Mouse (Mus musculus): ENCODE results near the gene Arid3b. TPM values are rescaled to one million over a fixed set of nuclear protein-coding genes. Genes with fewer than 3 reads are reported as not detected.
"Not testable (repeated sequence)": the region's sequence is repeated elsewhere in the genome, so short reads cannot be mapped to it uniquely, and the experiment has no call there.

Arid3b gene
- 27.4 and 32.1 TPM in 2 replicates for polyA plus RNA-seq (2014; fragmentation: Nextera tagmentation; extraction: Ambion mirVana)

GRCm38 (mm10) chr9:57836581-57837170, at the start of gene Arid3b:
Gene Arid3b (minus strand): TSS chr9:57836793.
- no peaks in the 10 kb centered on the region for H3K9me3 ChIP-seq (ENCODE audit: control insufficient read depth, low read length)
- WGBS, result under 1% methylated on average over 45 of the region's 45 CpGs
- peak; percentile 97 for DNase-seq (ENCODE audit: low spot score)
- H3K27me3 ChIP-seq (ENCODE audit: control insufficient read depth, insufficient read depth, low read length), result no peaks in the 10 kb centered on the region
- peak; percentile 99 for ATAC-seq (replicated peaks; ENCODE audit: low FRiP score)
- no peaks in the 10 kb centered on the region for H3K36me3 ChIP-seq (ENCODE audit: control insufficient read depth, insufficient read depth, low read length)
- peak within 1 kb of the TSS; percentile 68 for H3K4me2 ChIP-seq (ENCODE audit: low read depth, low read length, severe bottlenecking)
- peak within 1 kb of the TSS; percentile 58 for H3K4me3 ChIP-seq (ENCODE audit: low read depth, low read length)
- H3K27ac ChIP-seq (ENCODE audit: low read depth, low read length), result peak within 1 kb of the TSS; percentile 79
- H3K4me1 ChIP-seq (replicated peaks; ENCODE audit: control insufficient read depth, insufficient read depth, low read length), result peaks cover 12% of the 10 kb centered on the region
- H3K9ac ChIP-seq (ENCODE audit: low read length), result peak within 1 kb of the TSS; percentile 73

DNA sequence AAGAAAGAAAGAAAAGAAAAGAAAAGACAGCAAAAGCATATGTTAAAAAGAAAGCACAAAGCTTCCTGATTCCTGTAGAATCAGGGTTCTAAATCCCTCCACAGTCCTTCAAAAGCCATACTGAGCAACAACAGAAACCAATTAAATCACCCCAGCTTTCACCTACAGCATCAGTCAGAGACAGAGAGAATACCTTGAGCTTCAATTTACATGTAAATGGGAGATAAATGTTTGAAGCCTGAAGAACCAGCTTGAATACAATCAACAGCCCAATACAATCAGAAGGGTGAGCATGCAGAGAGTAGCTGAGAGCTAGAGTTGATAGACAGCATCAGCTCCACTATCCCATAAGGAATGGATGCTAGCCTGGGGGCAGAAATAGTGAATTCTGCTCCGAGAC, 46.8 kb upstream of the Arid3b start:
- Histone ChIP-seq H3K4me3 (ENCODE audit: low read depth, low read length) (no peak overlapping the region), H3K27me3 (ENCODE audit: control insufficient read depth, insufficient read depth, low read length) (no peaks in the 10 kb centered on the region), H3K4me2 (ENCODE audit: low read depth, low read length, severe bottlenecking) (no peak overlapping the region), H3K27ac (ENCODE audit: low read depth, low read length) (no peak overlapping the region), H3K9ac (ENCODE audit: low read length) (no peak overlapping the region), H3K36me3 (ENCODE audit: control insufficient read depth, insufficient read depth, low read length) (no peaks in the 10 kb centered on the region), H3K4me1 (replicated peaks; ENCODE audit: control insufficient read depth, insufficient read depth, low read length) (0 out of 2 replicates have a peak, but pooled peaks cover 1% of the 10 kb centered on the region), H3K9me3 (ENCODE audit: control insufficient read depth, low read length) (no peaks in the 10 kb centered on the region)
- DNase-seq (ENCODE audit: low spot score) (no peak), ATAC-seq (replicated peaks; ENCODE audit: low FRiP score) (no peak)
- 42% methylated on average over 1 of the region's 1 CpGs for WGBS

GRCm38 (mm10) chr9:57881781-57882180, 45.2 kb upstream of the Arid3b start:
- WGBS, result 92% methylated on average over 2 of the region's 2 CpGs

DNA sequence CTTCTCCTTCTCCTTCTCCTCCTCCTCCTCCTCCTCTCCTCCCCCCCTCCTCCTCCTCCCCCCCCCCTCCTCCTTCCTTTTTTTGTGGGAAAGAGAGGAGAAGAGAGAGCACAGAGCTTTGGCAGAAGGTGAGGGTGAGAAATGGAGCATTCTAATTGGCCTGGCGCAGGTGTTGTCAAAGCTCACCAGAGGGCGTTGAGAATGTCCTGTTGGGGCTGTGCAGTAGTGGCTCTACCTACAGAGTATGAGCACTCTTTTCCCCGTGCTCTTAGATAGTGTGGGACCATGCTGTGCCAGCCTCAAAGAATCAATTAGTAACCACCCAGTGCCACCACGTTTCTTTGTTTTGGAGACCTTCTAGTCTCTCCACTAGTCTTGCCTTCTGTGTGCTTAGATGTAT, 43.7 kb upstream of the Arid3b start:
- no peak for ATAC-seq (replicated peaks; ENCODE audit: low FRiP score)

More at GRCm38 (mm10) chr9:57881781-57882180, 45.2 kb upstream of the Arid3b start:
- not testable (repeated sequence) for ATAC-seq (replicated peaks; ENCODE audit: low FRiP score); H3K4me3 ChIP-seq (ENCODE audit: low read depth, low read length); H3K27me3 ChIP-seq (ENCODE audit: control insufficient read depth, insufficient read depth, low read length); DNase-seq (ENCODE audit: low spot score); H3K4me1 ChIP-seq (replicated peaks; ENCODE audit: control insufficient read depth, insufficient read depth, low read length); H3K9ac ChIP-seq (ENCODE audit: low read length); H3K9me3 ChIP-seq (ENCODE audit: control insufficient read depth, low read length); H3K4me2 ChIP-seq (ENCODE audit: low read depth, low read length, severe bottlenecking); H3K36me3 ChIP-seq (ENCODE audit: control insufficient read depth, insufficient read depth, low read length); H3K27ac ChIP-seq (ENCODE audit: low read depth, low read length)

DNA sequence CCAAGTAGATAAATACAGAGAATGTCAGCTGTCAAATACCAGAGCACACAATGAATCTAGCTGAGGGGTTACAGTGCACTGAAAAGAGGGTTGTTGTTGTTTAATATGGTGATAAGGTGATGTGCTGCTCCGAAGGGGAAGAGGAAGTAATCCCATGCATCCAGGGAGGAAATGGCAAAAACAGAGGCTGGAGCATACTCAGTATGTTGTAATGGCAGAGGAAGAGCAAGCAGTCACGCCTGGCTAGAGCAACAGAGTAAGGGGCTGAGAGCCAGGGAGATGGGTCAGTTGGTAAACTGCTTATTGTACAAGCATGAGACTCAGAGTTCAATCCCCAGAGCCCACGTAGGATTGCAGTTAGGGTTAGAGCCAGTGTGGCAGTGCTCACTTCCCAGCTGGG, 42.6 kb upstream of the Arid3b start:
- 61% methylated on average over 3 of the region's 3 CpGs for WGBS
- no peaks in the 10 kb centered on the region for H3K27me3 ChIP-seq (ENCODE audit: control insufficient read depth, insufficient read depth, low read length)
- no peak overlapping the region for H3K9ac ChIP-seq (ENCODE audit: low read length)
- ATAC-seq (replicated peaks; ENCODE audit: low FRiP score), result no peak
- H3K4me1 ChIP-seq (replicated peaks; ENCODE audit: control insufficient read depth, insufficient read depth, low read length), result 0 out of 2 replicates have a peak, but pooled peaks cover 1% of the 10 kb centered on the region
- no peak overlapping the region for H3K4me3 ChIP-seq (ENCODE audit: low read depth, low read length)
- H3K4me2 ChIP-seq (ENCODE audit: low read depth, low read length, severe bottlenecking), result no peak overlapping the region
- DNase-seq (ENCODE audit: low spot score), result no peak
- no peaks in the 10 kb centered on the region for H3K36me3 ChIP-seq (ENCODE audit: control insufficient read depth, insufficient read depth, low read length)
- no peak overlapping the region for H3K27ac ChIP-seq (ENCODE audit: low read depth, low read length)
- no peaks in the 10 kb centered on the region for H3K9me3 ChIP-seq (ENCODE audit: control insufficient read depth, low read length)

More for the DNA sequence above, 43.7 kb upstream of the Arid3b start:
- H3K9ac ChIP-seq (ENCODE audit: low read length), result no peak overlapping the region
- no peaks in the 10 kb centered on the region for H3K27me3 ChIP-seq (ENCODE audit: control insufficient read depth, insufficient read depth, low read length)
- DNase-seq (ENCODE audit: low spot score), result no peak
- no peaks in the 10 kb centered on the region for H3K9me3 ChIP-seq (ENCODE audit: control insufficient read depth, low read length)
- WGBS, result 14% methylated on average over 4 of the region's 4 CpGs
- H3K4me3 ChIP-seq (ENCODE audit: low read depth, low read length), result no peak overlapping the region
- H3K4me1 ChIP-seq (replicated peaks; ENCODE audit: control insufficient read depth, insufficient read depth, low read length), result 0 out of 2 replicates have a peak, but pooled peaks cover 1% of the 10 kb centered on the region
- no peak overlapping the region for H3K4me2 ChIP-seq (ENCODE audit: low read depth, low read length, severe bottlenecking)
- H3K27ac ChIP-seq (ENCODE audit: low read depth, low read length), result no peak overlapping the region
- H3K36me3 ChIP-seq (ENCODE audit: control insufficient read depth, insufficient read depth, low read length), result no peaks in the 10 kb centered on the region

- H3K27ac ChIP-seq (ENCODE audit: low read depth, low read length), result no peak overlapping the region
- H3K9me3 ChIP-seq (ENCODE audit: control insufficient read depth, low read length), result no peaks in the 10 kb centered on the region
- no peak for ATAC-seq (replicated peaks; ENCODE audit: low FRiP score)
- H3K4me3 ChIP-seq (ENCODE audit: low read depth, low read length), result no peak overlapping the region
- no peak overlapping the region for H3K4me2 ChIP-seq (ENCODE audit: low read depth, low read length, severe bottlenecking)
- WGBS, result 83% methylated on average over 3 of the region's 3 CpGs
- DNase-seq (ENCODE audit: low spot score), result no peak
- no peak overlapping the region for H3K9ac ChIP-seq (ENCODE audit: low read length)
- no peaks in the 10 kb centered on the region for H3K4me1 ChIP-seq (replicated peaks; ENCODE audit: control insufficient read depth, insufficient read depth, low read length)
- no peaks in the 10 kb centered on the region for H3K36me3 ChIP-seq (ENCODE audit: control insufficient read depth, insufficient read depth, low read length)
- H3K27me3 ChIP-seq (ENCODE audit: control insufficient read depth, insufficient read depth, low read length), result no peaks in the 10 kb centered on the region
These were observed 38.4 kb upstream of the Arid3b start for GRCm38 (mm10) chr9:57874994-57875393.

- ATAC-seq (replicated peaks; ENCODE audit: low FRiP score) (no peak), DNase-seq (ENCODE audit: low spot score) (no peak)
- Histone ChIP-seq H3K9me3 (ENCODE audit: control insufficient read depth, low read length) (no peaks in the 10 kb centered on the region), H3K4me3 (ENCODE audit: low read depth, low read length) (no peak overlapping the region), H3K36me3 (ENCODE audit: control insufficient read depth, insufficient read depth, low read length) (no peaks in the 10 kb centered on the region), H3K9ac (ENCODE audit: low read length) (no peak overlapping the region), H3K4me1 (replicated peaks; ENCODE audit: control insufficient read depth, insufficient read depth, low read length) (no peaks in the 10 kb centered on the region), H3K27me3 (ENCODE audit: control insufficient read depth, insufficient read depth, low read length) (no peaks in the 10 kb centered on the region), H3K27ac (ENCODE audit: low read depth, low read length) (no peak overlapping the region), H3K4me2 (ENCODE audit: low read depth, low read length, severe bottlenecking) (no peak overlapping the region)
- WGBS, result 79% methylated on average over 5 of the region's 5 CpGs
These were observed 37.5 kb upstream of the Arid3b start for GRCm38 (mm10) chr9:57874134-57874533.

DNA sequence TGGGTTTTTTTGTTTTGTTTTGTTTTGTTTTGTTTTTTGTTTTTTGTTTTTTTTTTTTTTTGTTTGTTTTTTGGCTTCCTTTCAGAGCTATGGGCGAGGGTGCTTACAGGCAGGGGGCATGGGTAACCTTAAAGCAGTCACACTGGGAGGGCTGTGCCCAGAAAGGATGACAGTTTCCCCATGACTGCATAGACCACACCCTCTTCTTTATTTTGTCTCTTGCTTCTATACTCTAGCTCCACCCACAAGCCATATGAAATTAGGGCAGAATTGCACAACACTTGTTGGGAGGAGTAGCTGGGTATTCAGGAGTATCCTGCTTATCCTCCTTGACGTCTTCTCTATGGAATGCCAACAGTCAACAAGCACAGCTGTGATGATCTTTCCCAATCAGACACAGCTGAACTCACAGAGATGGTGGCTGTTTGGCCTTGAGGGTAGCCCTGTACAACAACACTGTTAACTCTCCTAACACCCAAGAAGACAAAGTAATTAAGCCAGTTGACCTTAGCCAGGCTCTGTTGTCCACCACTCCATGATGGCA, 33.8 kb upstream of the Arid3b start:
- no peaks in the 10 kb centered on the region for H3K27me3 ChIP-seq (ENCODE audit: control insufficient read depth, insufficient read depth, low read length)
- H3K36me3 ChIP-seq (ENCODE audit: control insufficient read depth, insufficient read depth, low read length), result no peaks in the 10 kb centered on the region
- H3K4me2 ChIP-seq (ENCODE audit: low read depth, low read length, severe bottlenecking), result no peak overlapping the region
- no peak overlapping the region for H3K9ac ChIP-seq (ENCODE audit: low read length)
- H3K9me3 ChIP-seq (ENCODE audit: control insufficient read depth, low read length), result no peaks in the 10 kb centered on the region
- H3K4me3 ChIP-seq (ENCODE audit: low read depth, low read length), result no peak overlapping the region
- H3K27ac ChIP-seq (ENCODE audit: low read depth, low read length), result no peak overlapping the region
- H3K4me1 ChIP-seq (replicated peaks; ENCODE audit: control insufficient read depth, insufficient read depth, low read length), result no peaks in the 10 kb centered on the region
- no peak for DNase-seq (ENCODE audit: low spot score)
- 41% methylated on average over 2 of the region's 2 CpGs for WGBS
- no peak for ATAC-seq (replicated peaks; ENCODE audit: low FRiP score)

GRCm38 (mm10) chr9:57868767-57869166, 32.2 kb upstream of the Arid3b start:
- Histone ChIP-seq H3K27ac (ENCODE audit: low read depth, low read length) (no peak overlapping the region), H3K4me1 (replicated peaks; ENCODE audit: control insufficient read depth, insufficient read depth, low read length) (no peaks in the 10 kb centered on the region), H3K4me3 (ENCODE audit: low read depth, low read length) (no peak overlapping the region), H3K9ac (ENCODE audit: low read length) (no peak overlapping the region), H3K9me3 (ENCODE audit: control insufficient read depth, low read length) (no peaks in the 10 kb centered on the region), H3K4me2 (ENCODE audit: low read depth, low read length, severe bottlenecking) (no peak overlapping the region), H3K27me3 (ENCODE audit: control insufficient read depth, insufficient read depth, low read length) (no peaks in the 10 kb centered on the region), H3K36me3 (ENCODE audit: control insufficient read depth, insufficient read depth, low read length) (no peaks in the 10 kb centered on the region)
- DNase-seq (ENCODE audit: low spot score) (no peak), ATAC-seq (replicated peaks; ENCODE audit: low FRiP score) (no peak)
- 90% methylated on average over 6 of the region's 6 CpGs for WGBS
